Mouse (Mus musculus) gastrocnemius, postnatal 4 days (tissue): Measurements from ENCODE around the gene Tsx. TPM values are rescaled to one million over a fixed set of nuclear protein-coding genes. Genes with fewer than 3 reads are reported as not detected.
"Not testable (repeated sequence)": the region's sequence is repeated elsewhere in the genome, so short reads cannot be mapped to it uniquely, and the experiment has no call there.

Source experiments
- DNase-seq, 2 experiments: peaks; one replicate each; pipeline ENCODE4 v3.0.0; 2021 to 2022; ENCODE audit warnings: low spot score in 2 of 2, mixed read lengths in 2 of 2
- long read RNA-seq, 2 experiments: library from polyadenylated mRNA; stranded (forward); transcript quantifications; one replicate each; pipeline ENCODE4 v2.0.0; 2021
- total RNA-seq, 2 experiments: library from RNA; stranded (reverse); gene quantifications; 2 replicates each; pipeline ENCODE4 v1.2.3; 2021

Gene Tsx
- under 1 TPM in 1 of 2 experiments, not detected in 1; 0.47 TPM for total RNA-seq
- long read RNA-seq, experiment 1, result 0 reads
- long read RNA-seq, experiment 2, result 0 reads

DNA sequence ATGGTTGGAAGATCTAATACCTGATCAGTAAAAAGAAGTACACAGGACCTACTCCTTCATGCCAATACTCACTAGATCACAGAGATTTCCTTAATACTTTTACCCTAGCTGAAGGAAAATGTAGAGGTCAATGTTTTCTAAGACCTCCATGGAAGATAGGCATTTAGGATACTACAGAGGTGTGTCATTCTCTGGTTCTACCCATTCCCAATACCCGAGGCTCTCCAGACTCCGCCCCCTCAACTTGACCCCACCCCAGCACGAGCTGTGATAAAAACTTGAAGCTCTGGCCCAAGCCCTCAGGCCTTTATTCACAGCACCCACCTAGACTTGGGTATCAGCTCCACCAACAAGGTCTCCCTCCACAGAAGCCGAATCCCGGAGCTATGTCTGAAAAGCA is at the start of gene Tsx:
Gene Tsx (plus strand): TSS at position 301 of the 400 bp plus-strand sequence.
- no peak for DNase-seq

DNA sequence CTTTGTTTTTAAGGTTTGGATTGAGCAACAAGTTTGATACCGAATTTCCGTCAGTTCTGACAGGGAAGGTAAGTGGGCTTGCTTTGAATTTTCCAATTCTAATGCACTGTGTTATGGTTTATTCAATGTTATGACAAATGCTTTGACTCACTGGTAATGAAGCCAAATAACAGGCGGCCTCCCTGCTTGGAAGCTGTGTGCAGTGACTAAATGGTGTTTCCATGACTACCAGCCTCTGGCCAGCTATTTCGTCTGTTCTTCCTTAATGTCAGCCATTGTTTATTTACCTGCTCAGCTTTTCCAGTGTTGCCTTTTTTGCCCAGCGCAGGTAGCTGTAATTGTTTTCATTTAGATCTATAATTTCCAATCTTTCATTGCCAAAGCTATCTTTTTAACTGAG is 48.1 kb upstream of the Tsx start:
- DNase-seq, result no peak

DNA sequence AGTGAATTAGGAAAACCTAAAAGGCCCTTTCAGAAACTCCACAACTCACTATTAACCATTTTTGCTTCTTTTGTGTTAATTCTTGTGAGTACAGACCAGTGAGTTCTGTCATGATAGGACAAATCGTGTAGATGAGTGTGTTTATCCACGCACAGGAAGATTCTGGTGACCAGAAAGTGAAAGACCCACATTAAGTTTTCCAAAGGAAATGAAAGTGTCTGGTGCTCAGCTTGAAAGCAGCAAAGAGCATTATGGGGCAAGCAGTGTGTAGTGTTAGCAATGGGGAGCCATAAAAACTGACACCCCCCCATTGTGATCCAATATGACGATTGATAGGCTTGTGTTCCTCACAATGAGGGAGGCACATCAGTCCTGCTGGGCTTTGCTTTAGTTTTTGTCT is 45.6 kb upstream of the Tsx start:
- DNase-seq, result no peak

DNA sequence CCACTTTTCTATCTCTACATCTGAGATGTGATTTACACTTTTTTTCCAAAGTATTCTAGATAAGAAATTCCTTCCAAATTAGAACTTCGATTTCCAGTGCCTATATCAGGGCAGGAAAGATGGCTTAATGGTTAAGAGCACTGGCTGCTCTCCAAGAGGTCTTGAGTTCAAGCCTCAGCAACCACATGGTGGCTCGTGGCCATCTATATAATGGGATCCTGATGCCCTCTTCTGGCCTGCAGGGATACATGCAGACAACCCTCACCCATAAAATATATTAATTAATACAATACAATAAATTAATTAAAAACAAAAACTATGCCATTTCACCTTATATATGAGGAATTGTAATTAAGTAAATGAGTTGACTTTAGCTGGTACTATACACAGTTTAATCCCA is 43.0 kb upstream of the Tsx start:
- DNase-seq, result no peak

DNA sequence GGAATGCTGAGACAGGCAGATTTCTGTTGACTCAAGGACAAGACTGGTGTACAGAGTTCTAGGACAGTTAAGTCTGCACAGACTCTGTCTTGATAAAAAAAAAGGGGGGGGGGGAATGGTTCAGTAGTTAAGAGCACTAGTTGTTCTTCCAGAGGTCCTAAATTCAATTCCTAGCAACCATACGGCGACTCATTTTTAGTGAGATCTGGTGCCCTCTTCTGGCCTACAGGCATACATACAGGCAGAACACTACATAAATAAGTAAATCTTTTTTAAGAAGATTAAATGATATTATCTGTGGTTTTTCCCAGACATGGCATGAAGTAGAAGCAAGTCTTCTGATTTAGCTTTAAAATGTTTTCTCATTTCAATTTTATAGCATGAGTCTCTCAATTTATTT is 42.6 kb upstream of the Tsx start:
- no peak for DNase-seq

DNA sequence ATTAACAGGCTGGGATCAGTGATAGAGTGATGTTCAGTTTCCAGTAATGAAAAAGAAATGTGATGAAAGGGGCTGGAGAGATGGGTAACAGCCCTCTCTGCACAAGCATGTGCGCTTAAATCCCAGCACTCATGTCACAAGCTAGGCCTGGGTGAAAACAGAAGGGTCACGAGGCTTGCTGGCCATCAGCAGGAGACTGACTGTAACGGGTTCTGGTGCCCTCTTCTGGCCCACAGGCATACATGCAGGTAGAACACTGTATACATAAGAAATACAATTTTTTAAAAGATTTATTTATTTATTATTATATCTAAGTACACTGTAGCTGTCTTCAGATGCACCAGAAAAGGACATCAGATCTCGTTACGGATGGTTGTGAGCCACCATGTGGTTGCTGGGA is 40.0 kb upstream of the Tsx start:
- peak in 1 of 2 experiments; percentile 7 for DNase-seq

DNA sequence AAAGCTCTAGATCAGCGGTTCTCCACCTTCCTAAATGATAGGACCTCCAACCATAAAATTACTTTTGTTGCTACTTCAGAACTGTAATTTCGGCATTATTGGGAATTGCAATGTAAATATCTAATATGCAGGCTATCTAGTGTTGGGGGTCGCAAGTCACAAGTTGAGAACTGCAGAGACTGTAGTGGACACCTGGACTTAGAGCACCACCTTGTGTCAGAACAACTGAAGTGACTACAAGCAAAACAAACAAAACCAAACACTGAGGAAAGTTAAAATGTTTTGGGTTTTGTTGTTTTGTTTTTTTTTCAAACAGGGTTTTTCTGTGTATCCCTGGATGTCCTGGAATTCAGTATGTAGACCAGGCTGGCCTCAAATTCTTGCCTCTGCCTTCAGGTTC is 29.7 kb upstream of the Tsx start:
- no peak for DNase-seq

DNA sequence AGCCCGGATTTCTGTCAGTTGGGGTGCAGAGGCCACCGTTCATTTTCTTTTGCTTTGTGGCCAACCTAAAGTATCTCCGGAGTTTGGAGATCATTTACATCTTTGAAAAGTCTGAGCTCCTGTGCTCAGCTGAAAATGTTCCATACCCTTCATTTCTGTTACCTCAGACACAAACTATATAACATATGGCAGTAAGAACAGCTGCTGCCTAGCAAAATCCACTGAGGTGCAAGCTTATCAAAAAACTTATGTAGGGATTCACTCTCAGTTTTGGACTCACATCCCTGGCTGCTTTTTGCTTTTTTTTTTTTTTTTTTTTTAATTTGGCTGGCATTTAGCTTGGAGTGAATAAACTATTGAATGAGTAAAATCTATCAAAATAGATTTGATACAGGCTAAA is 26.1 kb upstream of the Tsx start:
- DNase-seq, result no peak

DNA sequence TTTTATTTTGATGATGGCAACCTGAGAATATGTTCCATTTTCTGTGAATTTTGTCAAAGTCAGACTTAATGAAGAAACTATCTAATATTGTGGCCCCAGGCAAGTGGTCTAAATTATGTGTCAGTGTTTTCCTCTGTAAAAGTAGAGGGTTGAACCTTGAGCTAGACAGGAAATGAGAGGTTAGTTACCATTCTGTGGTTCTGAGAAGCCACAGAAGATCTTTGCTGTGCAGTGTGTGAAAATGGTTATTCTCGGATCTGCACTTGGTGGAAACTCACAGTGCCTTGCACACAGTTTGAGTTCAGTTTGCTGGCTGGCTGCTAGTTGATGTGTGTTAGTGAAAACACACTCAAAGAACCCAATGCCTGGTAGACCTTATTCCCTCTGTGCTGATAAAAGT is 20.4 kb upstream of the Tsx start:
- no peak for DNase-seq

DNA sequence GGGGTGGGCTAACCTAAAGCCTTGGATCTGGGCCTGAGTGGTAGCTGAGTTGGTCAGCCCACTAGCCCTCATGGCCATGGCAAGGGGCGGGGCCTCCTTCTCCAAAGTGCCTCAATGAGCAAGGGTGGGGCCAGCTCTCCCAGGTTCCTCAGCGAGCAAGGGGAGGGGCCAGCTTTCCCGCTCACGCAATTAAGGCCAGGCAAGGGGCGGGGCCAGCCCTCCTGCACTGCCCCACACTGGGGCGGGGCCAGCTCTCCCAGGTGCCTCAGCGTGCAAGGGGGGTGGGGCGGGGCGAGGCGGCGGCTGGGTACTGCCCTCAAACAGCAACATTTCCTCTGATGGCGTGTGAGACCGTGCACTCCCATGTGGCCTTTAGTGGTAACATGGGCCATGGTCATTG is 9.2 kb upstream of the Tsx start:
- DNase-seq, result no peak

DNA sequence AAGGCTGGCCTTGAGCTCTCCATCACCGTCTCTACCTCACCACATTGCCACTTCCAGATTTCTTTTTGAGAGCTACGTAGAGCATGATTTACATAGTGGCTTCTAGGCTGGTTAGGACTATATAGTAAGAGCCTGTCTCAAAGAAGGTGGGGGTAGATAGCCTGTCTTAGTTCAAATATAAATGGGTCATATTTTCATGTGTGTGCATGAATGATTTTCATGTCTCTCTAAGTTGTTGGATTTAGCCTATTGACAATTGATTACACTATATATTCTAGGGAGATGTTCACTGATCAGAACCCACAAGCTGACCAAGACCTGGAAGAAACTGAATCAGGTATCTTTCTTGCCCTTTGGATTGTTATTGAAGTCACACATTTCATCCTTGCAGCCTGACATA is 7.4 kb downstream of the Tsx start, which contains the start of gene Gm26992:
Gene Gm26992 (plus strand): TSS at position 301 of the 400 bp plus-strand sequence.
- DNase-seq, result no peak

DNA sequence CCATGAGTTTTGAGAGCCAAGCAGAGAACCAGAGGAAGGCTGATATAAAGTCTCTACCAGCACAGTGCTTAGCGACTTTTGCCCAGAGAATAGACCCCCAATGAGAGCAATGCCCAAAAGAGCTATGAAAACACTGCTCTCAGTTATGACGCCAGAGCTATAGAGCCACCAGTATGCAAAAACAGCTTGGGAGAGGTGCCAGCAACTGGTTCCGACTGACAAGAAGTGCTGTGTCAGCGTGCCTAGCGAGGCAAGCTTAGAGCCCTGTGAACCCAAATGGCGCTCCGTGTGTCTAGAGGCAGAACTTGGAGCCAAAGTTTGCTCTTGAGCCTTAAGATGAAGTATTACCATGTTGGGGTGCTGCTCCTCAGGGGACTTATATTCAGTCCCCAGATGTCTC is 13.4 kb downstream of the Tsx start:
- no peak for DNase-seq

DNA sequence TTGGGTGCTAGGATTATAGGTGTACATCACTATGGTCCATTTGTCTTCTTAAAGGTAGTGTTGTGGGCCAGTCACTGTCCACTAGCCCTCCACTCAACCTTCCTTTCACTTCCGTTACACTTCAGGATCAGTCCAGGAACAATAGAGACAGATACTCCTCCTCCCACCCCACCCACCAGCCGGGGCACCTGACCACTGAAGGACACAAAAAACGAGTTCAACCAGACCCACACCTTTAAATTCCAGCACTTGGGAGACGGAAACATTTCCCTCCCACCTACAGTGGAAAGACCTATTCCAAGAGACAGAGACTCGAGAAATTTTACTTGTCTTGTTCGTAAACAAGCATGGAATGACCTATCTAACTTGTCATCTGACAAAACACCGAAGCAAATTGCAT is 18.0 kb downstream of the Tsx start:
- no peak for DNase-seq

DNA sequence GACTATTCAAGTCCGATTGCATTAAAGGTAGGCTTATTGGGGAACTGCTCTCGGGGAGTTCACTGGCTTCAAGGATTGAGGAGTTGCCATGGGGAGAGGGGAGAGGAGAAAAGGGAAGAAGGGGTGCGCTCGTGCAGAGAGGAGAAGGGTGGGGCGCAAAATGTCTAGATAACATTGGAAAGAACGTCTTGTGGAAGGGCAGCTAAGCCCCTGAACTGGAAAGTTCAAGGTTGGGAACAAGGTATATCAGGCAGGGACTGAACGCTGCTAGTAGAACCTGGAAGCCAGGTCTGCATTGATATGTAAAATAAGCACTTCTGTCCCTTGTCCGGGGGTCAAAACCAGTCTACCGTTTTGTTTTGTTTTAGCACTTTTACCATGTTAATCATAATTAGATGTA is 23.8 kb downstream of the Tsx start:
- DNase-seq, result no peak

DNA sequence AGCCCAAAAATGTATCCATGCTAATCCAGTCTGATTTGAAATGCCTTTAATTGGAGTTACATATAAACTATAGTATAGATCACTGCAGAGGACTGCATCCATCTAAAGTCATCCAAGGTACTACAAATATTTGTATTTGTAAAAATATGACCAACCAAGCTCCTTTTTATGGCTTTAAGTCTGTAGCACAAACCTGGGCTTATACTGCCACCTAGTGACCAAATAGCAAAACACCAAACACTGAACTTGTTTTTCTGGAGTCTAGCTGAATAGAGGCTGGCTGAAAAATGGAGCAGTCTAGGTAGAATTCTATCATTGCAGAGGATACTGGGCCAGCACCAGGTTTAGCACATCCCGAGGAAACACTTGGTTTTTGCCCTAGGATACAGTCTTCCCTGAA is 26.5 kb downstream of the Tsx start:
- no peak for DNase-seq

DNA sequence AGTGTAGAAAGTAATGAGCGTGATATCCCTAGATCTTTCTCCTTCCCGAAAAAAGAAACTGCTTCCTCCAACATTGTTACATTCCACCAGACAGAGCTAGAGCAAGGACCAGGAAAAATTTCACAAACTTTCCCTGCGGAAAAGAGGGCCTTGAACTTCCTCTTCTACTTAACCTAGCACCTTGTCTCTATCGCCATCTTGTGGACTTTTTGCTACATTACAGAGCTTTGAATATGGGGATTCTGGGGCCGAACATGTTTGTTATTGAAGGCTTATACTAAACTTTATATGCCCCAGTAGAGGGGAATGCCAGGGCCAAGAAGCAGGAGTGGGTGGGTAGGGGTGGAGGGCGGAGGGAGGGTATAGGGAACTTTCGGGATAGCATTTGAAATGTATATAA is 29.5 kb downstream of the Tsx start:
- DNase-seq, result no peak

DNA sequence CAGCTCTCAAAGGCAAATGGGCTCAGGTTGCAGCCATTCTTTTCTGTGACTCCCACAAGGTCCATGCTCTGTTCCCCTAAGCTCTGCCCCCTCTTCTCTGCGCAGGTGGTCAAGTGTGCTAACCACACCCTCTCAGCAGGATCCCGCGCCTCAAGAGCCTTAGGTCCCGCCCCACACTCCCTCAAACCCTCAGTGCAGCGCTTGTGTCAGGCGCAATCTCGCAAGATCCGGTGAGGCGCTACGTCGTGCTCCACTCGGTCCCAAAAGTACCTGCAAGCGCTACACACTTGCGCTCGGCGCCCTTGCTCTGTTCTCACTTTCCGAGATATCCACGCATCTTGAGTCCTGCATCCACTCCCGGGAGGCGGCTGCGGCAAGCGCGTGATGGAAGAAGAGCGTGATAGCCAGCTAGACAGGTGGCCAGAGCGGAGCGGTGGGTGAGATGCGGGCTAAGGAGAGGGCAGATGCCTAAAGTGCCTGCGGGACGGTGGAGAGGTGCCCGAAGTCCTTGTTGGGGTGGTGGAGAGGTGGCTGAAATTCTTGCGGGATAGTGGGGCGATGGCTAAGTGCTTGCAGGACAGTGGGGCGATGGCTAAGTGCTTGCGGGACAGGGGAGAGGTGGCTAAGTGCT is 33.4 kb downstream of the Tsx start:
- no peak for DNase-seq

DNA sequence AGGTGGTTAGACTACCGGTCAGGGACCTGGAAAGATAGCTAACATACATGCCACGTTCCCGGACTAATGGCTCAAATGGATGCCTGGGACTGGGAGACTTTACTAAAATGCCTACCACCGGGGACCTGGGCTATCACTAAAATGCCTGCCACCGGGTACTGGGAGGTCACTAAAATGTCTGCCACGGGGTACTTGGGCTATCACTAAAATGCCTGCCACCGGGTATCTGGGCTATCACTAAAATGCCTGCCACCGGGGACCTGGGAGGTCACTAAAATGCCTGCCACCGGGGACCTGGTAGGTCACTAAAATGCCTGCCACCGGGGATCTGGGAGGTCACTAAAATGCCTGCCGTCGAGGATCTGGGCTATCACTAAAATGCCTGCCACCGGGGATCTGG is 34.2 kb downstream of the Tsx start:
- not testable (repeated sequence) for DNase-seq

DNA sequence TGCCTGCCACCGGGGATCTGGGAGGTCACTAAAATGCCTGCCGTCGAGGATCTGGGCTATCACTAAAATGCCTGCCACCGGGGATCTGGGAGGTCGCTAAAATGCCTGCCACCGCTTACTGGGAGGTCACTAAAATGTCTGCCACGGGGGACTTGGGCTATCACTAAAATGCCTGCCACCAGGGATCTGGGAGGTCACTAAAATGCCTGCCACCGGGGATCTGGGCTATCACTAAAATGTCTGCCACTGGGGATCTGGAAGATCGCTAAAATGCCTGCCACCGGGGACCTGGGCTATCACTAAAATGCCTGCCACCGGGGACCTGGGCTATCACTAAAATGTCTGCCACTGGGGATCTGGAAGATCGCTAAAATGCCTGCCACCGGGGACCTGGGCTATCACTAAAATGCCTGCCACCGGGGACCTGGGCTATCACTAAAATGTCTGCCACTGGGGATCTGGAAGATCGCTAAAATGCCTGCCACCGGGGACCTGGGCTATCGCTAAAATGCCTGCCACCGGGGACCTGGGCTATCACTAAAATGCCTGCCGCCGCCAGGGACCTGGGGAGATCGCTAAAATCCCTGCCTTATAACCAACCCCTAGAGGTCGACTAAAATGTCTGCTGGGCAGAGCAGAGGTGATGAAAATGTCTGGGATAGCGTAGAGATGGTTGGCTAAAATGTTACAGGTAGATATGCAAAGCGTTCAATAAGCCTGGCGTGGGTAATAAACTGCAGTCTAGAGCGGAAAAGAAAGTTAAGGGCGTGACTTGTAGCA is 34.9 kb downstream of the Tsx start:
- not testable (repeated sequence) for DNase-seq

DNA sequence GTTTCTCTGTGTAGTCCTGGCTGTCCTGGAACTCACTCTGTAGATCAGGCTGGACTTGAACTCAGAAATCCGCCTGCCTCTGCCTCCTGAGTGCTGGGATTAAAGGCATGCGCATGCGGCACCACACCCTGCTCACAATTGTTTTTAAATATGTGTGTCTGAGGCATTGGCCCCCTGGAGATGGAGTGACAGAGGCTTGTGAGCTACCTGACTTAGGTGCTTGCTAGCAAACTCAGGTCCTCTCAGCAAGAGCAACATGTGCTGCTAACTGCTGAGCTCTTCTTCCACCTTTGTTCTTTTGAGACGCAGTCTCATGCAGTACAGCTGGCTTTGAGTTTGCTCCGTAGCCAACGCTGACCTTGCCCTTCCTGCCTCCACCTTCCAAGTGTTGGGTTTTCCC is 38.5 kb downstream of the Tsx start:
- DNase-seq, result no peak

DNA sequence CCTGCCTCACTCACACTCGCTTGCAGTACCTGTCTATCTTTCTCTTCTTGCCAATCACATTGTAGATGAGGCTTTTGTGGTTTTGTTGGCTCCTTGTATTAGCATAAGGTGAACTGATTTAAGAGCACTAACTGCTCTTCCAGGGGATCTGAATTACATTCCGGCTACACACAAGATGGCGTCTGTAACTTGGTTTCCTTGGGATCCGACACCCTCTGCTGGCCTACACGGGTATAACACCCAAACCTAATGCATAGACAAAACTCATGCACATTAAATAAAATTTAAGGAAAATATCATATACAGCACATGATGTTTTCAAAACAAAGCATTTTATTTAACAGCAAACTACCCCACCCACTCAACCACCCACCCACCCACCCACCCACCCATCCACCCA is 45.8 kb downstream of the Tsx start:
- no peak for DNase-seq

DNA sequence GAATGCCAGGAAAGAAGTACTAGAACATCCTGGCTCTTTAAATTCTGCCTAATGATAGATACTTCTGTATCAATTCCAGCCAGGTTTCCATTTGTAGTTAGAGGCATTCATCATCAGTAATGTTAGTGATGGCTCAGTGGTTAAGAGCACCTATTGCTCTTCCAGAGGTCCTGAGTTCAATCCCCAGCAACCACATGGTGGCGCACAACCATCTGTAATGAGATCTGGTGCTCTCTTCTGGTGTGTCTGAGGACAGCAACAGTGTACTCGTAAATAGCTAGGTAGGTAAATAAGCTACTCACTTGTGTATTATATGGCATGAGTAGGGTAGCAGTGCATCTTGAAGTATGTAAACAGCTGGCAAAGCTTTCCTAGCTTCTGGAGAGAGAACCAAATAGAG is 54.7 kb downstream of the Tsx start:
- no peak for DNase-seq

DNA sequence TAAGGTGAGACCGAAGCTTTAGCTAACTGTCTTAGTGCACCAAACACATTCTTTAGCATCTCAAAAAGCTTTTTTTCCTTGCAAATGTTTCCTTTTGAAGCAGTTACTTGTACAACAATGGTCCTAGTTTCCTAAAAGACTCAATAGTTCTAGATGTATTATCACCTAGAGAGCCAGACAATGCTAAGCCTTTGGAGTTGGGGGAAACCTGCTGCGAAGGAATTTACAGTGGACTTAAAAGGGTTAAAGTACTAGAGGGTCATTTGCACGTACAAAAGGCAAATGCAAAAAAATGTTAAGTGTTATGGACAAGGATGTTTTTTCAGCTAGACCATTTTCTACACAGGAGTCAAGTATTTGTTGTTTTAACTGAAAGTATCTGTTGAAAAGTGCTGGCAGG is 58.1 kb downstream of the Tsx start:
- no peak for DNase-seq
